Mouse (Mus musculus) cerebellum, adult 2 months (tissue): ENCODE measurements around the gene Fth1.

Source experiments
- CTCF ChIP-seq: fragments of 200-500 bp; IDR thresholded peaks from 2 replicates; pipeline ENCODE4 v1.5.1; 2011; ENCODE audit warnings: low read depth, mild to moderate bottlenecking, control low read depth, low read length, moderate library complexity, borderline replicate concordance; ENCODE audit not compliant: insufficient read depth
- POLR2A ChIP-seq: fragments of 200-500 bp; IDR thresholded peaks from 2 replicates; pipeline ENCODE4 v1.6.1; 2011; ENCODE audit warnings: low read length, control low read depth, borderline replicate concordance; ENCODE audit not compliant: insufficient read depth

DNA sequence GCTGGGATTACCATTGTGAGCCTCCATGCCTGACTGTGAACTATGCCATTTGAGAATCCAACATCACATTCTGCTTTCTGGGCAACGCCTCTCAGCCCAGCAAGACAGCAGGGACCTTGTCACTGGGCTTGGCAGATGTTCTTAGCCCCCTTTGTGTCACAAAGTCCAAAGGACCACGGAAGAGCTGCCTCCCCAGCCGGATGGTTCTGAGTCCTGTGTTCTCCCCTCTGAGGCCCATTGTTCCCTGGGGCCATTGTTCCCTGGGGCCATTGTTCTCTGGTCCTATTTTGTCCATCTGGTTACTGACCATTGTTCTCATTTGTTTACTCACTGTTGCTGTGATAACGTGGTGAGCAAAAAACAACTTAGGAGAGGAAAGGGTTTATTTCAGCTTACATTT, 39.5 kb upstream of the Fth1 start:
- TF ChIP-seq CTCF (no peak), POLR2A (no peak)
